Mouse (Mus musculus): ENCODE measurements around the gene Leng8. TPM values are rescaled to one million over a fixed set of nuclear protein-coding genes. Genes with fewer than 3 reads are reported as not detected.
"Not testable (repeated sequence)": the region's sequence is repeated elsewhere in the genome, so short reads cannot be mapped to it uniquely, and the experiment has no call there.

Gene Leng8
- total RNA-seq, 2 experiments from 2014 or later = 209 to 212 TPM

- no peak for DNase-seq (ENCODE audit: low spot score in 2 of 2)
Measured at GRCm38 (mm10) chr7:4146241-4147180, 9.7 kb downstream of the Leng8 start.

DNA sequence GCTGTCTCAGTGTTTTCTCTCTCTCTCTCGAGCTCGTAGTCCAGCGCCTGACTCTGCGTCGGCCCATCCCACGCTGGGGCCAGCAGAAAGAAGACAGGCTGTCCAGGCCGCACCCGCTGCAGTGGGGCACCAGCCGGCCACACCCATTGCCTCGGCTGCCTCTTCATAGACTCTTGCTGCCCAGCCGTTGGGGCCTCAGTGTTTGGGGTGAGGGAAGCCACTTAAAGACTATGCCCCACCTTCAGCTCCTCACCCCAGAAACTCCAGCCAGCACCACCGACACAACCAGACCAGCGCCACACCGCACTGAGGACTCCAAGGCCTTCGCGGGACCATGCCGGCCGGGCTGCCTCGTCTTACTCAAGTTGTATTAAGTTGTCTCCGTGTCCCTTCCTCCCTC lies 10.5 kb downstream of the Leng8 start:
- DNase-seq (ENCODE audit: low spot score in 2 of 2) = no peak

GRCm38 (mm10) chr7:4147836-4148235 lies 11.0 kb downstream of the Leng8 start:
- DNase-seq (ENCODE audit: low spot score in 2 of 2) = no peak

GRCm38 (mm10) chr7:4148341-4149208 lies 11.7 kb downstream of the Leng8 start:
- no peak for DNase-seq (ENCODE audit: low spot score in 2 of 2)

- peak; percentile 57 to 62 for DNase-seq (ENCODE audit: low spot score in 2 of 2)
Measured at GRCm38 (mm10) chr7:4149209-4150054, 12.6 kb downstream of the Leng8 start.

DNA sequence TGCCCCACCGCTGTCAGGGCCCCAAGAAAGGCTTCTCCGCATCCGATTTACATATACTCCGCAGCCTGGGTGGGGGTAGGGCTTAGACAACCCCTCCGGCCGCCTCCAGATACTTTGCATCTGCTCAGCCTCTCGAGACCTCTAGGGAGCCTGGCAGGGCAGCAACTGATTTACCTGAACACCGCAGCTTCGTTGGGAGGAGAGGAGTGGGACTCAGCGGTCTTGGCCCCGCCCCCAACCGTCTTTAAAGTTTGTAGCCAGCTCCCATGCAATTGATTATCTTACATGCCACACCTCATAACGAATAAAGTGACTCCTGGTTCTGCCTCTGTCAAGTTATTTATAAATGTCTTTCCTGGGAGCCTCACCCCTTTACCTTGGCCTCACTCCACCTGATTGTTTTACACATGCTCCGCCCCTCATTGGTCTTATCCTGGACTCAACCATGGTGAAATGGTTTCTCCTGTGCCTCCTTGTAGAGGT lies 13.3 kb downstream of the Leng8 start, which contains the start of gene Leng9:
TSS of gene Leng9 (minus strand) at position 316 of the 483 bp plus-strand sequence.
- no peak for DNase-seq (ENCODE audit: low spot score in 2 of 2)

GRCm38 (mm10) chr7:4150811-4151221 lies 14.0 kb downstream of the Leng8 start:
- no peak for DNase-seq (ENCODE audit: low spot score in 2 of 2)

- DNase-seq (ENCODE audit: low spot score in 2 of 2) = no peak
Measured at GRCm38 (mm10) chr7:4151241-4151640, 14.4 kb downstream of the Leng8 start.

DNA sequence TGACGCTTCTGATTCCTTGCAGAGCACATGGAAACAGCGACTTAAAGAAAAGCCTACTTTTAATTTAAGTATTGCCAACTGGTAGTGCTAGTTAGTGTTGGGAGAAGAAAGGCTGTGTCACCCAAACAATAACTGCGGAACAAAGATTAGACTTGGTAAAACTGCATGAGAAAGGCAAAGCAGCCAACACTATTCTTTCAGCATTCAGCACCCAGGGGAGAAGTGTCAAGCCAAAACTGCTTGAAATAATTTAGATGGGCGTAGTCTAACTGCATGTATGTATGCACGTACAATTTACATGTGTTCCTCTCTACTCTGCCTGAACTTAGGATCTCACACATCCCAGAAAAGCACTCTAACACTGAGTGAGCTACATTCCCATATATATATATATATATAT lies 17.5 kb downstream of the Leng8 start:
- no peak for DNase-seq (ENCODE audit: low spot score in 2 of 2)

GRCm38 (mm10) chr7:4154976-4155375 lies 18.1 kb downstream of the Leng8 start:
- no peak for DNase-seq (ENCODE audit: low spot score in 2 of 2)

- not testable (repeated sequence) for DNase-seq (ENCODE audit: low spot score in 2 of 2)
Measured at GRCm38 (mm10) chr7:4161596-4161995, 24.8 kb downstream of the Leng8 start.

DNA sequence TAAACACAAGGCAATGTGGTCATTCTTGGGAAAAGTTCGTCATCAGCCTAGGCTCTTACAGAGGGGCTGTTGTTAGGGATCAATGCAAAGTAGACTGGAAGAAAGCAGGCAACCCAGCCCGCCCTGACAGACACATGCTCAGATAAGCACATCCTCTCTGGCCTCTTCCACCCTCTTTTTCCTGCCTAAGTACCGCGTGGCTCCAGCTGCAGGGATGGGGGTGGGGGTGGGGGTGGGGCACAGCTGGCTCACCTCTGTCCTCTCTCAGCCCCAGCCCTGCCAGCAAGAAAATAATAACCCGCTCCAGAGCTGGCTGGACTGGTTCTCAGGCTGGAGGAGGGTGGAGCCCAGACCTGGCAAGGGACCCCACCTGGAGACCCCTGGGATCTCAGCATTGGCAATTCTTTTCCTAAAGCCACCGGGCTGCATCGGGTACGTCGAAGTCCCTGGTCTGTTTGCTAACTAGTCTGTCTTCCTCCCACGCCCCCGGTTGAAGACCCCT lies 26.8 kb downstream of the Leng8 start:
- no peak for DNase-seq (ENCODE audit: low spot score in 2 of 2)

DNA sequence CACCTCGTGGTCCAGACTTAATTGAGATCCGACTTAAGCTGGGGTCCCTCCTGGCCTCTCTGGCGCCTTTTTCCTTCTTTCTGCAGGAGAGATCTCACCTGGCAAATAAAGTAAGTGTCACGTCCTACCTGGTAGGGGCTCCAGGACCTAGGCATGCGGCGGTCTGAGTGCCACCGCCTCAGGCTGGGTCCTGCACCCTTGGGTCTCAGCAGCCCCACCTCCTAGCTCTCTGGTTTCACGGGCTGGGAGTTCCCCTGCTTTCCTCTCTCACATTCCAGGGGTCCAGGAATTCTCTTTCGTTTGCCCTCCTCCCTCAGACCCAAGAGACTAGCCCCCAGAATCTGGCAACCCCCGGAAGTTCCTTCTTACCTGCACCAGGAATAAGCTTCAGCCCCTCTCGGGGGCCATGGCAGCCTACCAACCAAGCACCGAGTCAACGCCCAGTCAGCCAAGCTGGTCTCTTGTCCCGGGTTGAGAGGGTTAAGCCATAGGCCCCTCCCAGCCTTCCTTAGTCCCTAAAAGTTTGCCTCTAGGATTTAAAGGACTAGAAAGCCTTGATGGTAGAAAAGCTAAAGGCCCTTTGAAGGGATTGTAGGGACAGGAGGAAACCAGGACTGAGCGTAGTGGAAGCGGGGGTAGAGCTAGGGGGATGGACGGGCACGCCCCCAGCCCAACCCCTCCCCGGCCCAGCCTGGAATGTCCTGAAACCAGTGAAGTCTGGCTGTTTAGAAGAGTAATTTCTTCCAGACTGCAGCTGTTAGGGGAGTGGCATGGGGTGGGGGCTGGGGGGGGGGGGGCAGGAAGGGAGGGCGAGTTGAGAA lies 27.5 kb downstream of the Leng8 start, which contains the start of gene Cdc42ep5:
TSS of gene Cdc42ep5 (minus strand) at position 771 of the 821 bp plus-strand sequence.
- DNase-seq (ENCODE audit: low spot score in 2 of 2) = no peak

- no peak for DNase-seq (ENCODE audit: low spot score in 2 of 2)
Measured at GRCm38 (mm10) chr7:4165286-4165685, 28.4 kb downstream of the Leng8 start.

GRCm38 (mm10) chr7:4167098-4167497 lies 30.3 kb downstream of the Leng8 start:
- no peak for DNase-seq (ENCODE audit: low spot score in 2 of 2)

GRCm38 (mm10) chr7:4170193-4170938 lies 33.5 kb downstream of the Leng8 start:
- no peak for DNase-seq (ENCODE audit: low spot score in 2 of 2)

DNA sequence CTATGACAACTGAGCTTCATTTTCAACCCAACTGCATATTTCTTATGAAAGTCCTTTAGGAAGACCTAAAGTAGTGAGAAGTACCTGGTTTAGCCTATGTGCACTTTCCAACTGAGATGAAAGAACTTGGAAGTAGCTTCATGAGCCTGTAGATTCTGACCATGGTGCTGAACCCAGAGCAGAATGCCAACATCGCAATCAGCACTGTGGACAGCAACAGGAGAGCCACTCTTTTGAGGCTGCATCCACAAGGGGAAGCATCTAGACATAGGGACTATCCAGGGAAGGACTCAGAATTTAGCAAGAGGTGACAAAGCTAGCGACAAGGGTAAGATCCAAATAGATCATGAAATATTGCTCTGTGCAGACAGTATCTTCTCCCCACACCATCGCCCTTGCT lies 41.6 kb downstream of the Leng8 start:
- DNase-seq (ENCODE audit: low spot score in 2 of 2) = peak in 1 of 2 experiments; percentile 34

Data from adrenal gland, postnatal 4 days (tissue).